ENCODE assay signal across 8 mouse cellular contexts in the genomic region with DNA sequence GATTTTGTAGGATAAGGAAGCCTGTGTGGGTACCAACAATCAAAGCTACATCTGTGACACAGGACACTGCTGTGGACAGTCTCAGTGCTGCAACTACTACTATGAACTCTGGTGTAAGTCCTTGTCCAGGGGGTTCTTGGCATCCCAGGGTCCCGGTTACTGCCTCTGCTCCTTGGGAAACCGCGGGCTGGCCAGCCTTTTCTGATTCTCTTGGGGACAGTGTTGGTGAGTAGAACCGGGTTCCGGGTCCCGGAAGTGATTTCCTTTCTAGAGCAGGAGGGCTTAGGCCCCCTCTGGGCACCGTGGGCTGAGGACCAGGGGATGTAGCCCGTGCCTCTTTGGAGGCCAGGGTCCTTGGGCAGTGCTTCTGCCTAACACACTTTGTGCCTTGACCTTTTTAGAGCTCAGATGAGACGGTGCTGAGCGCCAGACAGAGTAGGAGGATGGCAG. TPM values are rescaled to one million over a fixed set of nuclear protein-coding genes. Genes with fewer than 3 reads are reported as not detected.
A peak's percentile ranks its signal among the peaks of the same experiment; 100 is the strongest.
DNase-seq lines count a peak whose midpoint lies in the region; ATAC-seq lines count a peak whose summit lies in the region.

No protein-coding gene starts in this region.

- H3K27ac ChIP-seq in hindbrain, embryonic 10.5 days = peak overlapping the region; percentile 75
- no peak overlapping the region; the same call in 1 of the 2 replicates for H3K27ac ChIP-seq in hindbrain, embryonic 11.5 days (ENCODE audit: low read depth, low read length)
- peak overlapping the region; percentile 65 for H3K27ac ChIP-seq in embryonic facial prominence, embryonic 10.5 days (replicated peaks)
- peak overlapping the region; percentile 95 for H3K27ac ChIP-seq in heart, embryonic 15.5 days
- peak overlapping the region; percentile 42 for H3K27ac ChIP-seq in midbrain, embryonic 10.5 days (replicated peaks)

- peaks cover 48% of the 10 kb centered on the region for H3K36me3 ChIP-seq in hindbrain, embryonic 10.5 days
- no peaks in the 10 kb centered on the region for H3K36me3 ChIP-seq in hindbrain, embryonic 11.5 days (ENCODE audit: control insufficient read depth, insufficient read depth, low read length)
- H3K36me3 ChIP-seq in embryonic facial prominence, embryonic 10.5 days (replicated peaks) = peaks cover 60% of the 10 kb centered on the region
- 0 out of 2 replicates have a peak, but pooled peaks cover 3% of the 10 kb centered on the region for H3K36me3 ChIP-seq in heart, embryonic 15.5 days
- H3K36me3 ChIP-seq in midbrain, embryonic 10.5 days = peaks cover 57% of the 10 kb centered on the region

- DNase-seq in hindbrain, embryonic 10.5 days (ENCODE audit: low spot score) = no peak
- DNase-seq in hindbrain, embryonic 11.5 days (ENCODE audit: low spot score) = no peak
- no peak for DNase-seq in embryonic facial prominence, embryonic 10.5 days (ENCODE audit: low spot score)
- no peak for DNase-seq in midbrain, embryonic 10.5 days (ENCODE audit: low spot score)
- DNase-seq in lung, postnatal 25 days (ENCODE audit: low spot score) = no peak
- no peak for DNase-seq in testis, postnatal 10 days (ENCODE audit: low spot score)

- ATAC-seq in hindbrain, embryonic 11.5 days (ENCODE audit: low FRiP score) = no peak
- no peak for ATAC-seq in heart, embryonic 15.5 days (replicated peaks; ENCODE audit: insufficient number of reproducible peaks, insufficient read depth, low FRiP score, low read depth)
- no peak for ATAC-seq in cerebellum, adult (ENCODE audit: insufficient number of reproducible peaks, low FRiP score, low TSS enrichment)

- H3K27me3 ChIP-seq in hindbrain, embryonic 10.5 days (ENCODE audit: insufficient read depth, poor library complexity, severe bottlenecking) = no peaks in the 10 kb centered on the region
- no peaks in the 10 kb centered on the region for H3K27me3 ChIP-seq in hindbrain, embryonic 11.5 days (ENCODE audit: control insufficient read depth, insufficient read depth, low read length)
- no peaks in the 10 kb centered on the region for H3K27me3 ChIP-seq in embryonic facial prominence, embryonic 10.5 days (replicated peaks; ENCODE audit: low read depth, poor library complexity, severe bottlenecking)
- no peaks in the 10 kb centered on the region for H3K27me3 ChIP-seq in heart, embryonic 15.5 days
- H3K27me3 ChIP-seq in midbrain, embryonic 10.5 days (ENCODE audit: low read depth, poor library complexity, severe bottlenecking) = no peaks in the 10 kb centered on the region

- H3K4me2 ChIP-seq in hindbrain, embryonic 11.5 days (replicated peaks; ENCODE audit: low read depth, low read length) = no peak overlapping the region
- H3K4me2 ChIP-seq in heart, embryonic 15.5 days = peak overlapping the region; percentile 44

- H3K4me3 ChIP-seq in hindbrain, embryonic 10.5 days = no peak overlapping the region
- H3K4me3 ChIP-seq in hindbrain, embryonic 11.5 days (ENCODE audit: low read depth, low read length) = no peak overlapping the region
- no peak overlapping the region for H3K4me3 ChIP-seq in embryonic facial prominence, embryonic 10.5 days
- H3K4me3 ChIP-seq in heart, embryonic 15.5 days = no peak overlapping the region; the same call in 1 of the 2 replicates
- H3K4me3 ChIP-seq in midbrain, embryonic 10.5 days = no peak overlapping the region

- H3K9ac ChIP-seq in hindbrain, embryonic 11.5 days (ENCODE audit: low read depth, low read length) = no peak overlapping the region
- H3K9ac ChIP-seq in heart, embryonic 15.5 days = peak overlapping the region; percentile 39

- H3K9me3 ChIP-seq in hindbrain, embryonic 10.5 days = no peaks in the 10 kb centered on the region
- H3K9me3 ChIP-seq in hindbrain, embryonic 11.5 days (ENCODE audit: control insufficient read depth, low read length) = no peaks in the 10 kb centered on the region
- H3K9me3 ChIP-seq in embryonic facial prominence, embryonic 10.5 days = no peaks in the 10 kb centered on the region
- H3K9me3 ChIP-seq in heart, embryonic 15.5 days (replicated peaks) = no peaks in the 10 kb centered on the region
- no peaks in the 10 kb centered on the region for H3K9me3 ChIP-seq in midbrain, embryonic 10.5 days (replicated peaks)

- 77% methylated on average over 10 of the region's 10 CpGs for WGBS in hindbrain, embryonic 10.5 days
- WGBS in hindbrain, embryonic 11.5 days = 69% methylated on average over 10 of the region's 10 CpGs
- 67% methylated on average over 10 of the region's 10 CpGs for WGBS in embryonic facial prominence, embryonic 10.5 days
- 51% methylated on average over 10 of the region's 10 CpGs for WGBS in heart, embryonic 15.5 days
- 75% methylated on average over 10 of the region's 10 CpGs for WGBS in midbrain, embryonic 10.5 days

- H3K4me1 ChIP-seq in hindbrain, embryonic 10.5 days (replicated peaks) = peaks cover 72% of the 10 kb centered on the region
- peaks cover 9% of the 10 kb centered on the region; the same call in 1 of the 2 replicates for H3K4me1 ChIP-seq in hindbrain, embryonic 11.5 days (replicated peaks; ENCODE audit: control insufficient read depth, insufficient read depth, low read length)
- H3K4me1 ChIP-seq in embryonic facial prominence, embryonic 10.5 days = peaks cover 81% of the 10 kb centered on the region
- H3K4me1 ChIP-seq in heart, embryonic 15.5 days (replicated peaks) = peaks cover 81% of the 10 kb centered on the region
- H3K4me1 ChIP-seq in midbrain, embryonic 10.5 days = peaks cover 60% of the 10 kb centered on the region

RNA-seq across cellular contexts. Expression of a gene that starts 28.6 kb away (rescaled TPM):
- not detected in 2 replicates for polyA plus RNA-seq in hindbrain, embryonic 10.5 days (2016; fragmentation: Nextera tagmentation; extraction: Ambion mirVana)
- polyA plus RNA-seq in hindbrain, embryonic 11.5 days (2014; fragmentation: Nextera tagmentation; extraction: Ambion mirVana) = 0.29 TPM in 1 of 2 replicates, not detected in the other
- not detected in 2 replicates for polyA plus RNA-seq in embryonic facial prominence, embryonic 10.5 days (2016; fragmentation: Nextera tagmentation; extraction: Ambion mirVana)
- polyA plus RNA-seq in heart, embryonic 15.5 days (2015; fragmentation: Nextera tagmentation; extraction: Ambion mirVana) = 0.89 and 1.2 TPM in 2 replicates
- not detected in 2 replicates for polyA plus RNA-seq in midbrain, embryonic 10.5 days (2016; fragmentation: Nextera tagmentation; extraction: Ambion mirVana)

RNA-seq across cellular contexts. Expression of a gene that starts 45.3 kb away (rescaled TPM):
- 14.4 and 15.7 TPM in 2 replicates for polyA plus RNA-seq in hindbrain, embryonic 10.5 days (2016; fragmentation: Nextera tagmentation; extraction: Ambion mirVana)
- polyA plus RNA-seq in hindbrain, embryonic 11.5 days (2014; fragmentation: Nextera tagmentation; extraction: Ambion mirVana) = 14.2 and 14.9 TPM in 2 replicates
- 13.6 and 15.5 TPM in 2 replicates for polyA plus RNA-seq in embryonic facial prominence, embryonic 10.5 days (2016; fragmentation: Nextera tagmentation; extraction: Ambion mirVana)
- 15.5 and 15.7 TPM in 2 replicates for polyA plus RNA-seq in heart, embryonic 15.5 days (2015; fragmentation: Nextera tagmentation; extraction: Ambion mirVana)
- 14.2 and 17.4 TPM in 2 replicates for polyA plus RNA-seq in midbrain, embryonic 10.5 days (2016; fragmentation: Nextera tagmentation; extraction: Ambion mirVana)

RNA-seq across cellular contexts. Expression of a gene that starts 45.5 kb away (rescaled TPM):
- 48.2 and 54.4 TPM in 2 replicates for polyA plus RNA-seq in hindbrain, embryonic 10.5 days (2016; fragmentation: Nextera tagmentation; extraction: Ambion mirVana)
- 31.5 and 33.4 TPM in 2 replicates for polyA plus RNA-seq in hindbrain, embryonic 11.5 days (2014; fragmentation: Nextera tagmentation; extraction: Ambion mirVana)
- 50.8 and 57.3 TPM in 2 replicates for polyA plus RNA-seq in embryonic facial prominence, embryonic 10.5 days (2016; fragmentation: Nextera tagmentation; extraction: Ambion mirVana)
- 51.6 and 58.6 TPM in 2 replicates for polyA plus RNA-seq in heart, embryonic 15.5 days (2015; fragmentation: Nextera tagmentation; extraction: Ambion mirVana)
- 45.7 and 51.8 TPM in 2 replicates for polyA plus RNA-seq in midbrain, embryonic 10.5 days (2016; fragmentation: Nextera tagmentation; extraction: Ambion mirVana)
